Mouse (Mus musculus): ENCODE data around the gene Rara. TPM values are rescaled to one million over a fixed set of nuclear protein-coding genes. Genes with fewer than 3 reads are reported as not detected.

Gene Rara
- polyA plus RNA-seq, 1 experiment from 2014 or later = 34.9 TPM

DNA sequence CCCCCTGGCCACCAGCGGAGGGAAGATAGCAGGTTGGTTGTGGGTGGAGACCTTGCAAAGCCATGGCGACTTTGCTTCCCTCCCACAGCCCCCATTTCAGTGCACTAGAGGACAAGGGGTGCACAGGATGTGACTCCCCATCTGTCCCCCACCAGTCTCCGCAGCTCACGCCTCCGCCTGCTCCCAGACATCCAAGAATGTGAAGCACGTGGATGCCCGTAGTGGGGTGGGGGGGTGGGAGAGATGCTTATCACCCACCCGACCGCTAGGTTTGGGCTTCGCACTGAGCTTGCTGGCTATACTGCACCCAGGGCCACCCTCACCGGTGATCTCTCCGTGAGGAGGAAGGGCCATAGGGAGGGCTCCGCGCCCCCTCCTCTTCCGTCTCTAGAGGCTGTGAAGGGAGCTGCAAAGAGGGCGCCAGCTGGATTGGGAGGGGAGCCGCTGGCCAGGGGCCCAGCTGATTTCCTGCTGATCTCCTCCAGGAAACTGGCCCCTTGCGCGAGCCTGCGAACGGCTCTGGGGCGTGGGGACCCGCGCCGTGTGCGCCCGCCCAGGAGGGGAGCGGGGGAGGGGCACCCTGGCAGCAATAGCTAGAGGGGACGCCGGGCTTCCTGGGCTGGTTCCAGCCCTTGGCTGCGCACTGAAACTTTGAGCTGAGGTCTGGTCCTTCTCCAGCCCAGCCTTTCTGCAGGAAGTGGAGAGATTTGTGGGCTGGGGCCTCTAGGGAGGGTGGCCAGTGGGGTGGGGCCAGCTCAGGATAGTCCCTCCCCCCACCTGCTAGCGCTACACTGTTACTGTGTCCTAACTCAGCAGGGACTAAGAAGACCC is 35.8 kb downstream of the Rara start:
- Histone ChIP-seq H3K4me3 (ENCODE audit: low read depth, low read length) (peak overlapping the region; percentile 65), H3K27me3 (ENCODE audit: control insufficient read depth, insufficient read depth, low read length) (no peaks in the 10 kb centered on the region), H3K4me2 (peak overlapping the region; percentile 97), H3K27ac (ENCODE audit: low read depth, low read length) (peak overlapping the region; percentile 83), H3K9ac (ENCODE audit: low read depth, low read length) (peak overlapping the region; percentile 63), H3K36me3 (ENCODE audit: control insufficient read depth, insufficient read depth, low read length) (peaks cover 10% of the 10 kb centered on the region; the same call in 1 of the 2 replicates), H3K4me1 (ENCODE audit: control insufficient read depth, insufficient read depth, low read length) (peaks cover 92% of the 10 kb centered on the region), H3K9me3 (replicated peaks; ENCODE audit: control insufficient read depth, low read length) (no peaks in the 10 kb centered on the region)
- WGBS (ENCODE audit: insufficient replicate concordance) = under 1% methylated on average over 32 of the region's 32 CpGs
- peak; percentile 75 for ATAC-seq (replicated peaks; ENCODE audit: insufficient number of reproducible peaks, low FRiP score, low TSS enrichment)

DNA sequence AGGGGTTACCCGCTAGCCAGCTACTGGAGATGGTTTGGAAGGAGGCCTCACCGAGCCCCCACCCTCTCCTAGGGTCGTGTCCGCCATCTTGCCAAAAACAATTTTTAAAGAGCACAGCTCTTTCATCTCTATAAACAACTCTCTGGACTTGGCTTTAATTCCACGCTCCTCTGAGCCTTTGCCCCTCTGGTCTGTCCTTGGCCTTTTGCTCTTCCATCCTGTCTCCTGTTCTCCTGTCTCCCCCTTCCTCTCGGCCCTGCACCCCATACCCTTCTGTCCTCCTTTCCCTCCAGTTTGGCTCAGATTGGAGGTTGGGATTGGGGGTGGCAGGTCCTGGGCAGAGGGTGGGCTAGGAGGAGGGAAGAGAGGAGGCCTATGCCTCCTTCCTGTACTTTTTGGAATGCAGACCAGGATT is 36.6 kb downstream of the Rara start:
- Histone ChIP-seq H3K36me3 (ENCODE audit: control insufficient read depth, insufficient read depth, low read length) (peaks cover 10% of the 10 kb centered on the region; the same call in 1 of the 2 replicates), H3K4me2 (peak overlapping the region; percentile 97), H3K9me3 (replicated peaks; ENCODE audit: control insufficient read depth, low read length) (no peaks in the 10 kb centered on the region), H3K9ac (ENCODE audit: low read depth, low read length) (peak overlapping the region; percentile 63), H3K27me3 (ENCODE audit: control insufficient read depth, insufficient read depth, low read length) (no peaks in the 10 kb centered on the region), H3K27ac (ENCODE audit: low read depth, low read length) (peak overlapping the region; percentile 83), H3K4me3 (ENCODE audit: low read depth, low read length) (peak overlapping the region; percentile 65), H3K4me1 (ENCODE audit: control insufficient read depth, insufficient read depth, low read length) (peaks cover 94% of the 10 kb centered on the region)
- 19% methylated on average over 6 of the region's 6 CpGs for WGBS (ENCODE audit: insufficient replicate concordance)
- ATAC-seq (replicated peaks; ENCODE audit: insufficient number of reproducible peaks, low FRiP score, low TSS enrichment) = no peak

DNA sequence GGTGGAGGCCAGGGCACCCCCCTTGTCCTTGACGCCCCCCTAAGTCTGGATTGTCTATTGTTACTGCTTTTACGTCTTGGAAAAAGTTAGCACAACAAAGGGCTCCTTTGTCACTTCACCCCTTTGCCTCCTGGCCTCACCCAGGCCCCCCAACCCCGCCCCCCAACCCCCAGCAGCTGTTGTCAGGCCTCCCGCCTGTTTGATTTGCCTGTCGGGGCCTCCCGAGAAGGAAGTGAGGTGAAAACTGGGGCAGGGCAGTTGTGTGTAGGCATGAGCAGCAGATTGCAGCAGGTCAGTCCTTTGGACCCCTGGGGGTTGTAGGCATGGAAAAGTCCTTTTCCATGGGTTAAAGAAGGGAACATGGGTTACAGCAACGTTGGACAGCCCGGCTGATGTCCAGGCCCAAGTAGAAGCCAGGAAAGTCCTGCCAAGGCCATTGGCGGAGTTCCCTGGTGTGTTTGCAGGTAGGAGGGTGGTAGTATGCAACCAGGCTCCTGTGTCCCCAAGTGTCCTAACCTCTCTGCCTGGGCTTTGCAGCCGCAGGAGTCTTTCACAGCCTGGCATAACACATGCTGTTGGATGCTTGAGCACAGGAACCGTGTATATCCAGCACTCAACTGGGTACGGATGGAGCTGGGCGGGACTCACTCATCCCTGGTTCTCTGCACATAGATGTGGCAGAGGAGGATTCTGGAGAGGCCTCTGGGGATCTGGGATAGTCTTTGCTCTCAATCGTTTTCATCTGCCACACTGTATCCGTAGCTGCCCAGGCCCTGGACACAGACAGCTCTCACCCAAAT is 37.2 kb downstream of the Rara start:
- Histone ChIP-seq H3K9me3 (replicated peaks; ENCODE audit: control insufficient read depth, low read length) (no peaks in the 10 kb centered on the region), H3K27ac (ENCODE audit: low read depth, low read length) (peak overlapping the region; percentile 83), H3K36me3 (ENCODE audit: control insufficient read depth, insufficient read depth, low read length) (peaks cover 12% of the 10 kb centered on the region; the same call in 1 of the 2 replicates), H3K9ac (ENCODE audit: low read depth, low read length) (peak overlapping the region; percentile 63), H3K4me2 (peak overlapping the region; percentile 97), H3K4me1 (ENCODE audit: control insufficient read depth, insufficient read depth, low read length) (peaks cover 94% of the 10 kb centered on the region), H3K4me3 (ENCODE audit: low read depth, low read length) (peak overlapping the region; percentile 65), H3K27me3 (ENCODE audit: control insufficient read depth, insufficient read depth, low read length) (no peaks in the 10 kb centered on the region)
- 31% methylated on average over 15 of the region's 15 CpGs for WGBS (ENCODE audit: insufficient replicate concordance)
- no peak for ATAC-seq (replicated peaks; ENCODE audit: insufficient number of reproducible peaks, low FRiP score, low TSS enrichment)

DNA sequence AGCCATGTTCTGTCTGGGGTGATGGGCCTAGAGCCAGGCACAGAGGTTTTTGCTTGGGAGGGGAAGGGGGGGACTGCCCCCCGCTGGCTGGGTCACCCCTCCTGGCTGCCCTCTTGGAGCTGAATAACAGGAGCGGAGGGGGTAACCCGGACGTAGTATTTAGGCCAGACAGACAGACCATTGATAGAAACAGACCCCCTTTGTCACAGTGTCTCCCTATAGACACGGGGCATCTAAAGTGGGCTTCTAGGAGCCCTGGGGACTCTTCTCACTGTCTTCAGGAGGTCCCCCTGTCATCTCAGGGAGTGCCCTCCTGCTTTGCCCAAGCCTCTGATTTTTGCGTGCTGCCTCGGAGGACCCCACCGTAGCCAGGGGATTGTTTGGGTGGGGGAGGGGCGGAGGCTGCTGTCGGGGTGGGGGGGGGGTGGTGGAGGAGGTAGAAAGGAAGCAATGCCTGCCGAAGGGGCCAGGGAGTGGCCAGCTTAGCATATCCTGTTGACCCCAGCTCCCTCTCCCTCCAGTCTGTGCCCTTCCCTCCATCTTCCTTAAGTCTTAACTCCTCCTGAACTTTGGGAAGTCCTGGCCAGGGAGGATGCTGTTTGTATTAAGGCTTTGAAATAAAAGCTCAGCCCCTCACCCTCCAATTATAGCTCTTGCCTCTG is 37.9 kb downstream of the Rara start:
- 5% methylated on average over 11 of the region's 11 CpGs for WGBS (ENCODE audit: insufficient replicate concordance)
- Histone ChIP-seq H3K9ac (ENCODE audit: low read depth, low read length) (peak overlapping the region; percentile 63), H3K36me3 (ENCODE audit: control insufficient read depth, insufficient read depth, low read length) (peaks cover 17% of the 10 kb centered on the region; the same call in 1 of the 2 replicates)

DNA sequence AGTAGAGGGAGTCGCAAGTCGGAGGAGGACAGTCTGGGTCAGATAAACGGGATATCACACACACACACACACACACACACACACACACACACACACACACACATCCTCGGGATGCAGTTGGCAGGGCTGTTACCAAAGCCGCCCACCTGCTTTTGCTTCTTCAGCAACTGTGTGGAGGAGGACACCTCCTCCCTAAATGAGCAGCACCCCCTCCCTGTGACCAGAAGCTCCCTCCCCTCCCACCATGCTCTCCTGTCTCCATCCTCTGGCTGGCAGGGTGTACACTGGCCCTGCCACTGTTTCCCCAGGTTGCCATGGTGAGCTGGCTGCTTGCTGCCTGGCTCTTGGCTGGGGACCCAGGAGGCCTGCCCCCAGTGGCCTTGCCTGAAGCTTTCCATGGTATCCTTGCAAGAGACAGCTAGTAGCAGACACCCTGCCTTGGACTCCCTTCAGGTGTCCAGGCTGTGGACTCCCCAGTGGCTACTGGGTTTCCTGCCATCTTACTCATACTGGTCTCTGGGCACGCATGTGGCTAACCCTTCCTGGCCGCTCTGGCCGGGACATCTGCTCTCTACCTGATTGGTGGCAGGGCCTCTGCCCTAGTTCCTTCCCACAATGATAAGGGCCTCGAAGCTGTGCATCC is 39.0 kb downstream of the Rara start:
- no peaks in the 10 kb centered on the region for H3K27me3 ChIP-seq (ENCODE audit: control insufficient read depth, insufficient read depth, low read length)
- 30% methylated on average over 9 of the region's 9 CpGs for WGBS (ENCODE audit: insufficient replicate concordance)
- no peaks in the 10 kb centered on the region for H3K9me3 ChIP-seq (replicated peaks; ENCODE audit: control insufficient read depth, low read length)
- 0 out of 2 replicates have a peak overlapping the region, but pooled peaks have one; percentile 2 for H3K9ac ChIP-seq (ENCODE audit: low read depth, low read length)
- H3K36me3 ChIP-seq (ENCODE audit: control insufficient read depth, insufficient read depth, low read length) = peaks cover 21% of the 10 kb centered on the region; the same call in 1 of the 2 replicates
- ATAC-seq (replicated peaks; ENCODE audit: insufficient number of reproducible peaks, low FRiP score, low TSS enrichment) = no peak
- 0 out of 2 replicates have a peak overlapping the region, but pooled peaks have one; percentile 22 for H3K27ac ChIP-seq (ENCODE audit: low read depth, low read length)
- 0 out of 2 replicates have a peak overlapping the region, but pooled peaks have one; percentile 5 for H3K4me2 ChIP-seq
- peaks cover 97% of the 10 kb centered on the region for H3K4me1 ChIP-seq (ENCODE audit: control insufficient read depth, insufficient read depth, low read length)
- peak overlapping the region; percentile 1; the same call in 1 of the 2 replicates for H3K4me3 ChIP-seq (ENCODE audit: low read depth, low read length)

More for the DNA sequence above, 37.9 kb downstream of the Rara start:
- no peaks in the 10 kb centered on the region for H3K27me3 ChIP-seq (ENCODE audit: control insufficient read depth, insufficient read depth, low read length)
- H3K4me1 ChIP-seq (ENCODE audit: control insufficient read depth, insufficient read depth, low read length) = peaks cover 96% of the 10 kb centered on the region
- no peak for ATAC-seq (replicated peaks; ENCODE audit: insufficient number of reproducible peaks, low FRiP score, low TSS enrichment)
- peak overlapping the region; percentile 97 for H3K4me2 ChIP-seq
- 0 out of 2 replicates have a peak overlapping the region, but pooled peaks have one; percentile 65 for H3K4me3 ChIP-seq (ENCODE audit: low read depth, low read length)
- peak overlapping the region; percentile 83 for H3K27ac ChIP-seq (ENCODE audit: low read depth, low read length)
- no peaks in the 10 kb centered on the region for H3K9me3 ChIP-seq (replicated peaks; ENCODE audit: control insufficient read depth, low read length)

DNA sequence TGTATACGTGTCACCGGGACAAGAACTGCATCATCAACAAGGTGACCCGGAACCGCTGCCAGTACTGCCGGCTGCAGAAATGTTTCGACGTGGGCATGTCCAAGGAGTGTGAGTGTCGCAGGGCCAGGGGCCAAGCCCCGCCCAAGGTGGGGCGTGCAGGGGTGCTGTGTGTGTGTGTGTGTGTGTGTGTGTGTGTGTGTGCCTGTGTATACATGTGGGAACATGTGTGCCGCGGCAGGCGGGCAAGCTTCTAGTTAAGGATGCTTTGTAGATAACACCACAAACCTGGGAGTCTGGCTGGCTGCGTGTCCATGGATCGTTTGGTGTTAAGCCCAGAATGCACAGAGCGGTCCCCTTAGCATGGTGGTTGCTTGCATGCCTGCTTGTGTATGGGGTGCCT is 40.5 kb downstream of the Rara start:
- no peak overlapping the region for H3K4me3 ChIP-seq (ENCODE audit: low read depth, low read length)
- H3K27me3 ChIP-seq (ENCODE audit: control insufficient read depth, insufficient read depth, low read length) = no peaks in the 10 kb centered on the region
- peak overlapping the region; percentile 32 for H3K27ac ChIP-seq (ENCODE audit: low read depth, low read length)
- no peak overlapping the region for H3K9ac ChIP-seq (ENCODE audit: low read depth, low read length)
- H3K4me2 ChIP-seq = no peak overlapping the region
- peaks cover 26% of the 10 kb centered on the region for H3K36me3 ChIP-seq (ENCODE audit: control insufficient read depth, insufficient read depth, low read length)
- ATAC-seq (replicated peaks; ENCODE audit: insufficient number of reproducible peaks, low FRiP score, low TSS enrichment) = no peak
- no peaks in the 10 kb centered on the region for H3K9me3 ChIP-seq (replicated peaks; ENCODE audit: control insufficient read depth, low read length)
- WGBS (ENCODE audit: insufficient replicate concordance) = 59% methylated on average over 16 of the region's 16 CpGs
- H3K4me1 ChIP-seq (ENCODE audit: control insufficient read depth, insufficient read depth, low read length) = peaks cover 84% of the 10 kb centered on the region

DNA sequence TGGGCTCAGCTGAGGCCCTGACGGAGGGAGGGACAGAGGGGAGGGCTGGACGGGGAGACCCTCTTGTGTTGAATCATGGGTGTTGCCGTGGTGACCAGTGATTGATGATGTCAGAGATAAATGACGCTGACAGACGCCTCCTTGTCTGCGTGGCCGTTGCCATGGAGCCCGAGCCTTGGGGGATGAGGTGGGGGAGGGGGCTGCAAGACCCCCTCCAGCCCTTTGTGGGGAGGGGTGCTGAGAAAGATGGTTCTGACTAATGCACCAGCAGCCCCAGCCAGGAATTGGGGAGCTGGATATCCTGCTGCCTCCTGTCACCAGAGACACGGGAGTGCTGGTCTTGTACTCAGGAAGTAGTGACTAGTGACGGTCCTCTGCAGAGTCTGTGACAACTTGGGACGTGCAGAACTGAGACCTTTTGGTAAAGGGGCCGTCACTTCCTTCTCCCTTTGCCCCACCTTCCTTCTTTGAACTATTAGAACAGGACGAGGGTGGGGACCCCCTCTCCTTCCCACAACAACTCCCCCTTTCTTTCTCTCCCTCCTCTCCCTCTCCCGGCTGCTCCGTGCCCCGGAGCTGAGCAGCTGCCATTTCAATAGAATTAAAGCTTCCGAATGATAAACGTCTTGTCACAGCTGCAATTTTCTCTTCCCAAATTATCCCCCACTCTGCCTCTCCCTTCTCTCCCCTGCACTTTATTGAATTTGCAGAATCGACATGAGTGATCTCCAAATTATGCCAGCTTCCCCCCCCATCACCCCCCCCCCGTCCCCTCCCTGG is 41.3 kb downstream of the Rara start:
- no peak for ATAC-seq (replicated peaks; ENCODE audit: insufficient number of reproducible peaks, low FRiP score, low TSS enrichment)
- WGBS (ENCODE audit: insufficient replicate concordance) = 14% methylated on average over 20 of the region's 20 CpGs
- H3K27ac ChIP-seq (ENCODE audit: low read depth, low read length) = peak overlapping the region; percentile 32
- H3K4me1 ChIP-seq (ENCODE audit: control insufficient read depth, insufficient read depth, low read length) = peaks cover 75% of the 10 kb centered on the region
- H3K27me3 ChIP-seq (ENCODE audit: control insufficient read depth, insufficient read depth, low read length) = no peaks in the 10 kb centered on the region
- peak overlapping the region; percentile 22 for H3K4me2 ChIP-seq
- H3K9ac ChIP-seq (ENCODE audit: low read depth, low read length) = peak overlapping the region; percentile 34; the same call in 1 of the 2 replicates
- H3K36me3 ChIP-seq (ENCODE audit: control insufficient read depth, insufficient read depth, low read length) = peaks cover 33% of the 10 kb centered on the region
- H3K4me3 ChIP-seq (ENCODE audit: low read depth, low read length) = no peak overlapping the region
- H3K9me3 ChIP-seq (replicated peaks; ENCODE audit: control insufficient read depth, low read length) = no peaks in the 10 kb centered on the region

Data from heart, embryonic 11.5 days (tissue).